Mouse (Mus musculus) embryonic facial prominence, embryonic 13.5 days (tissue): ENCODE measurements around the gene Slc6a4. TPM values are rescaled to one million over a fixed set of nuclear protein-coding genes. Genes with fewer than 3 reads are reported as not detected.
"Not testable (repeated sequence)": the region's sequence is repeated elsewhere in the genome, so short reads cannot be mapped to it uniquely, and the experiment has no call there.

Source experiments
- ATAC-seq: fragments of 200-750 bp; cut with Nextera tagmentation; 2 replicates; pipeline ENCODE4 v1.8.0; 2017; ENCODE audit warnings: low read depth; ENCODE audit not compliant: insufficient number of reproducible peaks, insufficient read depth, low FRiP score, low TSS enrichment
- H3K27ac ChIP-seq: fragments of 300-500 bp; sonication (generic); 2 replicates; pipeline ENCODE4 v1.5.1; 2015; ENCODE audit warnings: moderate library complexity, mild to moderate bottlenecking, inconsistent platforms
- H3K27me3 ChIP-seq: fragments of 300-500 bp; sonication (generic); 2 replicates; pipeline ENCODE4 v1.6.1; 2015; ENCODE audit warnings: mild to moderate bottlenecking, inconsistent platforms
- H3K36me3 ChIP-seq: fragments of 300-500 bp; sonication (generic); 2 replicates; pipeline ENCODE4 v1.6.1; 2015; ENCODE audit warnings: mild to moderate bottlenecking, inconsistent platforms
- H3K4me1 ChIP-seq: fragments of 300-500 bp; sonication (generic); 2 replicates; pipeline ENCODE4 v1.6.1; 2015; ENCODE audit warnings: inconsistent platforms
- H3K4me2 ChIP-seq: fragments of 300-500 bp; sonication (generic); 2 replicates; pipeline ENCODE4 v1.6.1; 2015; ENCODE audit warnings: moderate library complexity, mild to moderate bottlenecking, inconsistent platforms
- H3K4me3 ChIP-seq: fragments of 300-500 bp; sonication (generic); 2 replicates; pipeline ENCODE4 v1.5.1; 2015; ENCODE audit warnings: mild to moderate bottlenecking, inconsistent platforms
- H3K9ac ChIP-seq: fragments of 300-500 bp; sonication (generic); 2 replicates; pipeline ENCODE4 v1.6.1; 2015; ENCODE audit warnings: mild to moderate bottlenecking, inconsistent platforms
- H3K9me3 ChIP-seq: fragments of 300-500 bp; sonication (generic); 2 replicates; pipeline ENCODE4 v1.6.1; 2016; ENCODE audit warnings: inconsistent platforms
- WGBS: fragments of 180-500 bp; shearing (Covaris S2); methylation state at CpG from one replicate; pipeline ENCODE4 v1.1.7; 2015; ENCODE audit warnings: mixed read lengths; 5-methylcytosine and 5-hydroxymethylcytosine counted together
- polyA plus RNA-seq: library from polyadenylated mRNA; unstranded; fragments of >200 nt; fragmentation: Nextera tagmentation; extraction: Ambion mirVana; gene quantifications from 2 replicates; pipeline ENCODE4 v1.2.1, GENCODE M21; 2015

Slc6a4 gene
- polyA plus RNA-seq, 1 experiment from 2014 or later: 0.91 TPM

- no peak overlapping the region for H3K27ac ChIP-seq
- no peak for ATAC-seq
- H3K36me3 ChIP-seq: no peaks in the 10 kb centered on the region
- no peaks in the 10 kb centered on the region for H3K27me3 ChIP-seq
- no peak overlapping the region for H3K9ac ChIP-seq
- no peaks in the 10 kb centered on the region for H3K9me3 ChIP-seq
- no peaks in the 10 kb centered on the region for H3K4me1 ChIP-seq
- no peak overlapping the region for H3K4me2 ChIP-seq
- no peak overlapping the region for H3K4me3 ChIP-seq
- WGBS: 75% methylated on average over 9 of the region's 9 CpGs
Observed at GRCm38 (mm10) chr11:77021749-77022396, 23.5 kb downstream of the Slc6a4 start.

- no peaks in the 10 kb centered on the region for H3K9me3 ChIP-seq
- no peak overlapping the region for H3K9ac ChIP-seq
- WGBS: 77% methylated on average over 3 of the region's 3 CpGs
- H3K4me2 ChIP-seq: no peak overlapping the region
- H3K36me3 ChIP-seq: no peaks in the 10 kb centered on the region
- ATAC-seq: no peak
- no peak overlapping the region for H3K27ac ChIP-seq
- no peaks in the 10 kb centered on the region for H3K27me3 ChIP-seq
- no peaks in the 10 kb centered on the region for H3K4me1 ChIP-seq
- H3K4me3 ChIP-seq: no peak overlapping the region
Observed at GRCm38 (mm10) chr11:77026559-77026958, 28.2 kb downstream of the Slc6a4 start.

GRCm38 (mm10) chr11:77028157-77028556 lies 29.8 kb downstream of the Slc6a4 start:
- Histone ChIP-seq H3K4me2 (no peak overlapping the region), H3K27ac (no peak overlapping the region), H3K4me1 (no peaks in the 10 kb centered on the region), H3K9me3 (no peaks in the 10 kb centered on the region), H3K9ac (no peak overlapping the region), H3K27me3 (no peaks in the 10 kb centered on the region), H3K36me3 (no peaks in the 10 kb centered on the region), H3K4me3 (no peak overlapping the region)
- WGBS: 86% methylated on average over 3 of the region's 3 CpGs
- no peak for ATAC-seq

- ATAC-seq: no peak
- H3K4me2 ChIP-seq: no peak overlapping the region
- H3K9ac ChIP-seq: no peak overlapping the region
- H3K27me3 ChIP-seq: no peaks in the 10 kb centered on the region
- H3K9me3 ChIP-seq: no peaks in the 10 kb centered on the region
- no peaks in the 10 kb centered on the region for H3K4me1 ChIP-seq
- H3K4me3 ChIP-seq: no peak overlapping the region
- no peak overlapping the region for H3K27ac ChIP-seq
- WGBS: 81% methylated on average over 14 of the region's 14 CpGs
- H3K36me3 ChIP-seq: no peaks in the 10 kb centered on the region
Observed at GRCm38 (mm10) chr11:77031151-77031934, 32.9 kb downstream of the Slc6a4 start.

- ATAC-seq: no peak
- 84% methylated on average over 4 of the region's 4 CpGs for WGBS
Observed at GRCm38 (mm10) chr11:77041891-77042290, 43.5 kb downstream of the Slc6a4 start.

GRCm38 (mm10) chr11:77042816-77043215 lies 44.4 kb downstream of the Slc6a4 start:
- 84% methylated on average over 2 of the region's 2 CpGs for WGBS
- no peak overlapping the region for H3K4me3 ChIP-seq
- no peaks in the 10 kb centered on the region for H3K27me3 ChIP-seq
- ATAC-seq: no peak
- H3K9ac ChIP-seq: no peak overlapping the region
- H3K9me3 ChIP-seq: no peaks in the 10 kb centered on the region
- no peaks in the 10 kb centered on the region for H3K4me1 ChIP-seq
- H3K36me3 ChIP-seq: peaks cover 22% of the 10 kb centered on the region
- H3K27ac ChIP-seq: no peak overlapping the region
- no peak overlapping the region for H3K4me2 ChIP-seq

More at GRCm38 (mm10) chr11:77041891-77042290, 43.5 kb downstream of the Slc6a4 start:
- Histone ChIP-seq H3K4me1 (no peaks in the 10 kb centered on the region), H3K9me3 (no peaks in the 10 kb centered on the region), H3K27ac (no peak overlapping the region), H3K36me3 (peaks cover 17% of the 10 kb centered on the region), H3K4me2 (no peak overlapping the region), H3K4me3 (no peak overlapping the region), H3K27me3 (no peaks in the 10 kb centered on the region), H3K9ac (no peak overlapping the region)

GRCm38 (mm10) chr11:77061951-77062350 lies 63.5 kb downstream of the Slc6a4 start:
- H3K4me2 ChIP-seq: no peak overlapping the region
- H3K9me3 ChIP-seq: no peaks in the 10 kb centered on the region
- H3K4me1 ChIP-seq: no peaks in the 10 kb centered on the region
- no peak for ATAC-seq
- WGBS: 50% methylated on average over 5 of the region's 5 CpGs
- H3K36me3 ChIP-seq: no peaks in the 10 kb centered on the region
- no peak overlapping the region for H3K4me3 ChIP-seq
- H3K9ac ChIP-seq: no peak overlapping the region
- H3K27me3 ChIP-seq: no peaks in the 10 kb centered on the region
- no peak overlapping the region for H3K27ac ChIP-seq

GRCm38 (mm10) chr11:77063406-77063805 lies 65.0 kb downstream of the Slc6a4 start:
- Histone ChIP-seq H3K4me1 (no peaks in the 10 kb centered on the region), H3K9me3 (no peaks in the 10 kb centered on the region), H3K4me3 (no peak overlapping the region), H3K27me3 (no peaks in the 10 kb centered on the region), H3K4me2 (no peak overlapping the region), H3K9ac (no peak overlapping the region), H3K27ac (no peak overlapping the region), H3K36me3 (no peaks in the 10 kb centered on the region)
- WGBS: 92% methylated on average over 2 of the region's 2 CpGs
- ATAC-seq: no peak

- Histone ChIP-seq H3K9me3 (no peaks in the 10 kb centered on the region), H3K27ac (no peak overlapping the region), H3K9ac (no peak overlapping the region), H3K4me3 (no peak overlapping the region), H3K36me3 (peaks cover 28% of the 10 kb centered on the region), H3K27me3 (no peaks in the 10 kb centered on the region), H3K4me1 (no peaks in the 10 kb centered on the region; the same call in 1 of the 2 replicates), H3K4me2 (no peak overlapping the region)
- ATAC-seq: no peak
- 91% methylated on average over 4 of the region's 4 CpGs for whole genome bisulfite sequencing
Observed at GRCm38 (mm10) chr11:77068825-77069224, 70.4 kb downstream of the Slc6a4 start.

- Histone ChIP-seq H3K36me3 (peaks cover 47% of the 10 kb centered on the region), H3K27me3 (no peaks in the 10 kb centered on the region), H3K27ac (no peak overlapping the region), H3K9ac (no peak overlapping the region), H3K4me2 (no peak overlapping the region), H3K4me1 (no peaks in the 10 kb centered on the region; the same call in 1 of the 2 replicates), H3K9me3 (no peaks in the 10 kb centered on the region), H3K4me3 (no peak overlapping the region)
- WGBS: 73% methylated on average over 4 of the region's 4 CpGs
- ATAC-seq: no peak
Observed at GRCm38 (mm10) chr11:77070721-77071120, 72.3 kb downstream of the Slc6a4 start.

GRCm38 (mm10) chr11:77077331-77077730 lies 78.9 kb downstream of the Slc6a4 start:
- not testable (repeated sequence) for H3K4me1 ChIP-seq, ATAC-seq, H3K9me3 ChIP-seq, H3K27ac ChIP-seq
- Histone ChIP-seq H3K4me3 (peak overlapping the region; percentile 89), H3K27me3 (peaks cover 14% of the 10 kb centered on the region), H3K4me2 (peak overlapping the region; percentile 86), H3K9ac (peak overlapping the region; percentile 93), H3K36me3 (peaks cover 32% of the 10 kb centered on the region)
- WGBS: 55% methylated on average over 4 of the region's 4 CpGs

GRCm38 (mm10) chr11:77077792-77078191 lies 79.4 kb downstream of the Slc6a4 start:
- H3K36me3 ChIP-seq: peaks cover 31% of the 10 kb centered on the region
- H3K27me3 ChIP-seq: peaks cover 14% of the 10 kb centered on the region
- H3K4me1 ChIP-seq: peaks cover 10% of the 10 kb centered on the region
- H3K9me3 ChIP-seq: no peaks in the 10 kb centered on the region
- 3% methylated on average over 16 of the region's 16 CpGs for WGBS
- peak overlapping the region; percentile 93 for H3K9ac ChIP-seq
- H3K4me2 ChIP-seq: peak overlapping the region; percentile 86
- peak overlapping the region; percentile 89 for H3K4me3 ChIP-seq
- H3K27ac ChIP-seq: peak overlapping the region; percentile 87
- no peak for ATAC-seq
